Mouse (Mus musculus): ENCODE results near the gene 9630041A04Rik. TPM values are rescaled to one million over a fixed set of nuclear protein-coding genes. Genes with fewer than 3 reads are reported as not detected.

Gene 9630041A04Rik
- not detected for polyA plus RNA-seq (2017; shearing (Covaris generic))

GRCm38 (mm10) chr9:101861596-101862471 is at the start of gene 9630041A04Rik:
9630041A04Rik (plus strand) TSS chr9:101861841.

All from CD4-positive, CD25-positive, alpha-beta regulatory T cell, adult 9 weeks (primary cell).